Mouse (Mus musculus) ZHBTc4 (cell line): ENCODE data around the gene Itga9.

Source experiments
- DNase-seq: peaks from one replicate; pipeline ENCODE4 v3.0.0-alpha.2; 2011; ENCODE audit warnings: low read depth, low spot score

Itga9 gene

DNA sequence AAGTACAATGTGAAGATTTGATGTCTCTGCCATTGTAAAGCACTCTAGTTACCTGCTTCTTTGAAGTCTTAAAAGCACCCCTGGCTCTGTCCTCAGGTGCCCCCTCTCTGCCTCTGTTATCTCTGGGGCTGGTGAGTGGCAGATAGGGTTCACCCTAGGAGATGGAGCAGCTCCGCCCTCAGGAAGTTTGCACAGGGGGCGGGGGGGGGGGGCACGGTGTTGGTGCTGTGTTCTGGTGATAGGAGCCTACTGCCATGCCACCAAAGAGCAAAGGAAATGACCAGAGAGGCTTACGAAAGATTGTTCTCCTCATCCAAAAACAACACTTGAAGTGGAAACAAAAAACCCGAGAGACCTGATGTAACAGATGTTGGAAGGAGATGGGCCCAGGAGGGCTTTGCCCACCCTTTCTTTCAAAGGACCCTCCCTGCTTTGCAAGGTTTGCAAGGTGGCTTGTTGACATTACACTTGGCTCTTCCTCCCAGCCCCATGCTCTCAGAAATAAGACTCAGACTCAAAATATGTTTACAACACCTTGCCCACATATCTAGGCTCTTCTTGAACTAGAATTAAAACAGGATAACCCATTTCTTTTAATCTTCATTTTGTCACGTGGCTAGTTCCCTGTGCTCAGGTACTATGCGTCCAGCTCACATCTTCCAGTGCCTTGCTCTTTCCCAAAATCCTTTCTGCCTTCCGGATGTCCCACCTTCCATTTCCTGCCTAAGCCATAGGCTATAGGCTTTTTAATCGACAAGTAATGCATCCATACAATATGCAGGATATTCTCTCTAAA lies 79.9 kb downstream of the Itga9 start:
- DNase-seq = no peak

DNA sequence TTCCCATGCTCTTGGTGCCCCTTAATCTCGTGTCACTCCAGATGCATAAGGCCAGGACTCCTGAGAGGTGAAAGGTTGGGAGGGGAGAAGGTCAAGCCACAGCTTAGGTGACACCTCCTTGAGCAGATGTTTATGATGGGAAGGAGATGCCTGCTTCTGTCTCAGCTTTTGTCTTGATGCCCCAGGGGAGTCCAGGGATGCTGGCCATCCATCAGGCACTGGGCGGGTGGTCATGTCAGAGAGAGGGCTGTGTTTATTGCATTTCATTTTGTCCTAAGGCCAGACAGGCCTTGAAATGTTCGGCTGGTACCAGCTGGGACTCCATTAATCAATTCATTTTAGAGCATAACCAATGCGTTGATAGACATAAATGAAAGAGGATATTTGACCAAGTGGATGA lies 81.8 kb downstream of the Itga9 start:
- DNase-seq = no peak

DNA sequence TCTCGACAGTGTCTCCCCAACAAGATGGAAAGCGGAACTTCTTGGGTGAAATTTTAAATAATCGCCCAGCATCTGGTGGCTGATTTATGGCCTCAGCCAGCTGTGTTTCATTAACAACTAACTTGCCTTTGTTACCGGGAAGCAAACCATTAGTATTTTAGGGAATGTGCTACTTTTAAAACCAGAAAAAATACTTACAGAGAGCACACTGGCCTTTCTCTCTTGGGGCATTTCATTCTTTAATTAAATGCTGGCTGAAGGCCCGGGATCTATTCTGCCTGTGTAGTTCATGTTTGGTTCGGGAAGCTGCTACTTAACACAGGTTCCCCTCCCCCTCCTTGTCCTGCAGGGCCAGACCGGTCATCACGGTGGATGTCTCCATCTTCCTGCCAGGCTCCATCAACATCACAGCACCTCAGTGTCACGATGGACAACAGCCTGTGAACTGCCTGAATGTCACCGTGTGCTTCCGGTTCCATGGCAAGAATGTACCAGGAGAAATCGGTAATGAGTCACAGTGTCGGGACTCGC lies 82.5 kb downstream of the Itga9 start:
- no peak for DNase-seq

DNA sequence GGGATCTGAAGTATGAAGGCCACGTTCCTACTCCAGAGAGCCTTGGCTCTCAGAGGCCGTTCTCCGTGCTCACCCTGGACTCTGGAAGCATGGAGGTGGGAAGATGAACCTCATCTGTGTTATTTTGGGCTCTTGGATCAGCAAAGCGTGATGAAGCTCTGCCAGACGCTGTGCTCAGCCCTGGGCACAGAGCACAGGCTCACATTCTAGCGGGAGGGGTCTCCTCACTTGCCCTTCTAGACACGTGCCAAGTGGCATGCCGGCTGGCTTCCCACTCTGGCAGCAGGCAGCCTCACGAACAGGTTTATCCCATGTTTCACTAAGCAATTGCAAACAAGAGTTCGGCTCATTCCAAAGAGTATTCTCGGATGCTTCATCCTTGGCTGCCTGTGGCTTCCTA lies 86.8 kb downstream of the Itga9 start:
- DNase-seq = no peak

DNA sequence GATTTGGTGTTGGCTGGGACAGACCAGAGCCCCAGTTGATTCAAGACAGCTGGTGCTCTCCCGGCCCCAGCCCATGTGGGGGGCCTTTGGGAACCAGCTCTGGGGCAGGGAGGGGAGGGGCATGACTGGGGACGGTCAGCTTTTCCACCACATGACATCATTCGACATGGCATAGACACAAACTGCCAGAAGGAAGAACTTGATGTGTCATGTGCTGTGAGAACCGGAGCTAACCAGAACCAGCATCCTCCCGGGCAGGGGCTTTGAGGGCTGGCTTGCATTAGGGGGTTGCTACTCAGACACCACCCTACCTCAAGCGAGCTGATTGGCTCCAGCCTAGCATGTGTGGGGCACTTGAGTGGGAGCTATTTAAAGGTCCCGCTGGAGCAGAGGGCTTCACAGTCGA lies 87.9 kb downstream of the Itga9 start:
- DNase-seq = no peak

DNA sequence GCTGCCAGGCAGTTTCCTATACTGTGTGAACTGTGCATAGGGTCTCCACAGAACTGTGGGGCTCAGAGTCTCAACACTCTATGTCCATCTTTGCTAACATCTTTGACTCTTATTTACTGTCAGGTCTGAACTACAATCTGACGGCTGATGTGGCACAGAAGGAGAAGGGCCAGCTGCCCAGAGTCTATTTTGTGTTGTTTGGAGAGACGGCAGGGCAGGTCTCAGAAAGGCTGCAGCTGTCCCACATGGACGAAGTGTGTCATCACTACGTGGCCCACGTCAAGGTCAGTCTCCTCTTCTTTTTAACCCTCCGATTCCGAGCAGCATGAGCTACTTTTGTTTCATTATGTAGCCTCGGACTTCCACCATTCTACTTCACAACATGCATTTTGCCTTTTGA lies 91.7 kb downstream of the Itga9 start:
- DNase-seq = no peak

DNA sequence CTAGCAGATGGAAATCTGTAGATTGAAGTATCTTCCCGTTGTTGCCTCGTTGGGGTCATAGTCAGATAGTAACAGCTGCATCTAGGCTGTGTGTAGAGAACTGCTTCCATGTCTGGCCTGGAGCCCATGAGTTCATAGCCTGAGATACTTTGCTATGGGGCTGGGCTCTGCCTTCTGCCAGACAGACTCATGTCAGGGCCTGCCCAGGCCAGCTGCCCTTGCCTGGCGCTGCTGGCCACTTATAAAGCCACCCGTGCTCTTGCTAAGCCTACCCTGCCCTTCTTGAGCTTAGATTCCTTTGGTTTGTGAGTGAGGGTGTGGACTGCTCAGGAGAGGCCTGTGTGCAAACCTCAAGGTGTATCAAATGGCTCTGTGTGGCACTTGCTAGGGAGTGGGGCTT lies 93.2 kb downstream of the Itga9 start:
- no peak for DNase-seq

DNA sequence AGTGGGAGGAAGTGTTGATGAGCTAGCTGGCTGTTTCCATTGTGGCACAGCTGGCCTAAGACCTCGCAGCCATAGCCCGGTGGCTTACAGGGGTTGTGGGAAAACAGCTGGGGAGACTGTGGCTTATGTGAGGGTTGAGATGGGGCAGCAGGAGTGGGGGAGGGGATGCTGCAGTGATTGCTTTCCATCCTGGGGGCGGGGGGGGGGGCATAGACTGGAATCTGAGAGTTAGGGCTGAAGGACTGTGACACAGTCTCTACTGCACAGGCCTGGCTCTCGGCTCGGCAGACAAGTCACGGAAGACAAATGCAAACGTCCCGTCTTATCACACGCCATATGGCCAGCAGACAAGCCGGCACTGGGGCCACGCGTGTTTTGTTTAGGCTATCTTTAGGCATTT lies 94.4 kb downstream of the Itga9 start:
- DNase-seq = no peak

DNA sequence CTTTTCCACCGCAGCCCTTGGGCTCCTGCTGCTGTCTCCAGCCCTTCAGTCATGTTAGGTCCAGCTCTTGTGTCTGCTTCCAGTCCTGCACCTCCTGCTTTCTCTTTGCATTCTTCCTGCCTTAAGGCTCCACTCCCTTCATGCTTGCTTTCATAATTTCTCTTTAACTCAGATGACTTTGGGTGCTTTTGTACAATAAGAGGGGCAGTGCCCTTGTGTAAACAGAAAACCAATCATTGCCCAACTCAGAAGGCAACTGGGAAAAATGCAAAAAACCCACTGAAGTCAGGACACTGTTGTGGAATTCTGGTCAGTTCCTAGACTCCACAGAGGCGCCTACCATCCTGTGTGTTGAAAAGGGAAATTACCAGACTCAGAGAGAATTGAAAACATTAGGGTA lies 95.3 kb downstream of the Itga9 start:
- no peak for DNase-seq

DNA sequence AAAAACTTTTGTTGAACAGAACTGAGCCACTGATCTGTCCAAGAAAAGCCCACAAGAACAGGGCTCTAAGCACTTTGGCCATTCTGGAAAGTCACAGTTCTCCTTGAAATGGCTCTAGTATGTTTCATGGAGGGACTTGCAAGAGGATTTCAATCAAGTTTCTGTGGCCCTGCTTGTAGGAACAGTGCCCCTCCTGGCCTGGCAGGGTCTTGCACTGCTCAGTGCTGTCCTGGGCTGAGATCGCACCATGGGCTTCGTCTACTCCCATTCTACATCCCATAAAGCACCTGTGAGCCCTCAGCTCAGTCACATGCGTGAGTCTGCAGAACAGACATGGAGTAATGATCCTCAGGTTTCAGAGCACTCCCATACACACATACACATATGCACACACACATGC lies 96.7 kb downstream of the Itga9 start:
- peak; percentile 56 for DNase-seq

DNA sequence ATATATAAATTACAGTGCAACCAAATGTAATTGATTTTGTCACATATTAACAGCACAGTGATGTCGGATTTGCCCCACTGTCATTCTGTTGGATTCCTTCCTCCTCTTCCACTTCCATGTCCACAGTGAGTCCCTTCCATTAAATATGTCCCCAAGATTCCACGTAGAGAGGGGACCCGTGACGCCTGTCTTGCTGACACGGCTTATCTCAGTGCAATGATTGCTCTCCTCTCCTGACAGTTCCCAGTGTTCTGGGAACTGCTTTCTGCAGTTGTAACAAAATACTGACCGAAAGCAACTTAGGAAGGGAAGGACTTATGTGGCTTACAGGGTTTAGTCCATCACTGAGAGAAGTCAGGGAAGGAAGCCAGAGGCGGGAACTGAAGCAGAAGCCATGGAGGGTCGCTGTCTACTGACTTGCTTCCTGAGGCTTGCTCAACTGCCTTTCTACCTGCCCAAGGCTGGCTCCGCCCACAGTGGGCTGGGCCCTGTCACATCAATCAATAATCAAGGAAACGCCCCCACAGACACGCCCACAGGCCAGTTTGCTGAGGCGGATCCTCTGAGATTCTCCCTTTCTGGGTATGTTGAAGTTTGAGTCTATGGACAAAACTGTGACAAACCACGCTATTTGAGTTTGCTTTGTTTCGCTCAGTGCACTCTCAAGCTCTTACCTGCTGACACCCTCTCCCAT lies 99.0 kb downstream of the Itga9 start:
- DNase-seq = peak; percentile 84

DNA sequence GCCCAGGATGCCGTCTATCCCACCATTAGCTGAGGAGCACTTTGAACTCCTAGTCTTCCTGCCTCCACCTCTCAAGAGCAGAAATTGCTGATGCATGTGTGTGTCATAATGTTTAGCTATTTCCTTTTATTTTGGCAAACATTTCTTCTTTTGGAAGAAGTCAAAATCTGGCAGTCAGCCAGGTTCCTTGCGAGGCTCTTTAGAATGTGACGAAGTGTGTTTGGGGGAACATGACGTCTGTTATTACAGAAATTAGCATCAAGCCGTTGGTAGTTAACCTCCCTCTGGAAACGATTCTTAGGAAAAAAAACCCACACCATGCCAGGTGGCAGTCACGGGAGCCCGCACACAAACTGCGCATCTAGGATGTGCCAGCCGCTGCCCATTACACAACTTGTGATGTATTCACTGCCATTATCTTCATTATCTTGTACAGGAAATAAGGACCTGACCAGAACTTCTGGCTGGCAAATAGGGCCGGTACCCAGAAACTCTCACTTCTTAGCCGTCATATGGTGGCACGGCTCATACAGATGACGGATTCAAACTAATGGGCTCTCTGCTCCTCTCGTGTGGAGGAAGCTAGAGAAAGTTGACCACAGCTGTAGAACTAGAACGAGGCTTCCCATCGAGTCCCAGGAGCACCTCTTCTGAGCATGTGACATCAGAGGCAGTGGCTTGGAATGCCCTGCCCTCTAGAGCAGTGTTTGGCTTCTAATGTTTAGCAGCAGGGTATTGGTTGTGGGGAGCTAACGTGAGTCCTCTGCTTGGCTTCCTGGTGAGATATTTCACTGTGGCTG lies 99.9 kb downstream of the Itga9 start:
- DNase-seq = no peak

DNA sequence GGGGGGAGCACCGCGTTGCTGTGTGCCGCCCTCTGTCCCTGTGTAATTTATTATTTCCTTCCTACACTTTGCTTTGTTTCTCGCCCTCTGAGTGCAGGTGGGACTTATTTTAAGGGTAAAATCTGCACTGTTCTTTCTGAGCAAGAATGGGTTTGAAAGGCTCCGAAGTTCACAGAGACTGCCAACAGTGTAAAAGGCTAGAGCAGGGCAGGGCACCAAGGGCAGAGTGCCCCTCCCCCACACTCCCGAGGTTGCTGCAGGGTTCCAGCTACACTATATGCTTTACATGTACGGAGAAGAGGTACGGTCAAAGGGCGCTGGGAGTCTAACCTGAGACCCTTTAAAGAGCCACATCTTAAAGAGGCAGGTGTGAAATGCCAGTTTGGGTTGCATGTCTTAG lies 104.1 kb downstream of the Itga9 start:
- no peak for DNase-seq

DNA sequence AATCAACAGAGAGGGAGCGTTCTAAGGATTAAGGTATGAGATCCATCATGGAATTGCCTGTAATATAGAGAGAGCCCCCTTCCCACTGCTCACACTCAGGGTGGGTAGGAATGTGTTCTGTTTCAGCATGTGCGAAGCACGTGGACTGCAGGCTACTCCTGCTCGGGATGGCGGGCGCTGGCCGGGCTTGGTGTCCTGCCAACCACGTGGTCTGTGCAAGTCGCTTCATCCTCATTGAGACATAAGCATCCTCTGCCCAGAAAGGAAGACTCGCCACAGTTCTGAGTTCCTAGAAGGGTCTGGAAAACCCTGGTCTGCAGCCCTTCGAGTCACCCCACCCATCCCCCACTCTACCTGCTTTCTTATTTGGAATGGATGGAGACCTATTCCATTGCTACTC lies 105.3 kb downstream of the Itga9 start:
- no peak for DNase-seq

DNA sequence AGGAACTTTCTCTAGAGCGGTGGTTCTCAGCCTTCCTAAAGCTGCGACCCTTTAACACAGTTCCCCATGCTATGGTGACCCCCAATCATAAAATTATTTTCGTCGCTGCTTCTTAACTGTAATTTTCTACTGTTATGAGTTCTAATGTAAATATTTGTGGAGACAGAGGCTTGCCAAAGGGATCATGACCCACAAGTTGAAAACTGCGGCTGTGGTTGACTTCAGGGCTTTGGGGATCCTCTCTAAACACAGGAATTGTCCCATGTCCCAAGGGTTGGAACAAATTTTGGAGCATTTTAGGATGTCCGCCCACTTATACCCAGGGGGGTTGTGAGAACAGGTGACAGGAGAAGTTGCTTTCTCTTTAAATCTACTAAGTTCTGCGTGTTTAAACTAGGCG lies 107.0 kb downstream of the Itga9 start:
- no peak for DNase-seq

DNA sequence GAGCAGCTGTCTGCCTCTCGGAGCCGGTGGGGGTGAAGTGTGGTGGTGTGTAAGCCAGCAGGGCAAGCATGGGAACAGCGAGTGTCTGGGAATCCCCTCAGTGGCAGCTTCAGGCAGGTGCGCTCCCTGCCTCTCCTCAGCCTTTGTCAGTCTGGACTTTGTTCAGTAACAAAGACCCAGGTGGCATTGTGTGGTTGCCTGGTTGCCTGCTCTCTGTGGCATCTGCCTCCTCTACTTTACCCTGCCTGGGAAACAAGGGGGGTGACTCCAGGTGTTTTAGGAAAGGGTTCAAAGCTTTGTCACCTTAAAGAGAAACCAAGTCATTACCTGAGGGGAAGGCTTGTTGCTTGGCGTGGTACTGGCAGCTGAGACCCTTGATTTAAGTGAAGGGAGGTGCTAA lies 108.0 kb downstream of the Itga9 start:
- DNase-seq = no peak

DNA sequence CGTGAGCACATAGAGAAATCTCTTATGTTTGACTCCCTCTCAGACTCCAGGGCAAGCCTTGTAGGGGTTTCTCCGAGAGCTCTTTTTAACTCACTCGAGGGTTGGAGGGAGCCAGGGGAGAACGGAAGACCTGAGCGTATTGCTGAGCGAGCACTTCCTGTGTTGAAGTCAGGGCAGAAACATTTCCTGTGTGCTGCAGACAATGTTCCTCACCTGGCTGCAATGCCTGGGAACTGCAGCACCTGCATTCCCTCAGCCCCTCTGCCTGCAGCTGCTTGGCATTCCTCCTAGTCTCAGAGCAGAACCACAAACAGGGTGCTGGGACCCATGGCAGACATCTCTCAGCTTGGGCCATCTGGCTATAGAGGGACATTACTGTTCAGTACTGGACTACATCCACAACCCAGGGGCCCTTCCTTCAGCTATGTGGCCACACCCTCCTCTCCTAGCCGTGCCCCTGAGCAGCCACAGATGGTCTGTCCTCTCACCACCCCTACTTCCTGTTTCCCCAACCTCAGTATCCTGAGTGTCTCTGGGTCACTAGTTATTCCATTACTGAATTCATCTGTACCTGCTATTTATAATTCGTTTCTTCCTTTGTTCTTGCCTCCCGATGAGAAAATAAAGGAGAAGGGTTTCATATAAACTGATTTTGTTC lies 109.6 kb downstream of the Itga9 start:
- DNase-seq = no peak

DNA sequence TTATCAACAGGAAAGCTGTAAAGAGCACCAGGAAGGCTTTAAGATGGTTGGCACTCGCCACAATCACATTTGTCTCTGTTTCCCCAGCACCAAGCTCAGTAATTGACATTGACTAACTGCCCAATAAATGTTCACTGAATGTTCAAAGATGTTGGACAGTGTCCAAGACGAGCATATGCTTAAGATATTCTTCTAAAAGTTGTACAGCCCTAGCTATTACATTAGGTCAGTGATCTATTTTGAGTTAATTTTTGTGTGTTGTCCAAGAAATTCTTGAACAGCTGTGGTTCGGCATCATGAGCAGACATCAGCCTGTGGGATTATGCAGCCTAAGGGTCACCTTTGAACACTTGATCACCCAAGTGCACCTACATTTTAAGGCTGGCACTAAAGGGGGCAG lies 110.9 kb downstream of the Itga9 start:
- DNase-seq = no peak

DNA sequence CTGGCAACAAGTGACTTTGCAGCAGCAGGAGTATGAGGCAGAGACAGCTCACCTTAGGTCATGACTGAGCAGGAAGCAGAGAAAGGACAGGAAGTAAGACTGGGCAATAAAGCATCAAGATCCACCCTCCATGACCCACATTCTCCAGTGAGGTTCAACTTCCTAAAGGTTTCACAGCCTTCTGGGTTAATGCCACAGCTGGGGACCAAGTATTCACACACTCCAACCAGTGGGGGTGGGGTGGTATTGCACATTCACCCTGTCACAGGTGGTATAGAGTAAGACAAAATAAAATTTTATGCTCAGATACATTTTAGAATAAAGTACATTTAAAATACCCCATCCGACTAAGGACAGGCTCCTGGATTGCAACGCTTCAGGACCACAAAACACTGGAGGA lies 112.0 kb downstream of the Itga9 start:
- DNase-seq = no peak

DNA sequence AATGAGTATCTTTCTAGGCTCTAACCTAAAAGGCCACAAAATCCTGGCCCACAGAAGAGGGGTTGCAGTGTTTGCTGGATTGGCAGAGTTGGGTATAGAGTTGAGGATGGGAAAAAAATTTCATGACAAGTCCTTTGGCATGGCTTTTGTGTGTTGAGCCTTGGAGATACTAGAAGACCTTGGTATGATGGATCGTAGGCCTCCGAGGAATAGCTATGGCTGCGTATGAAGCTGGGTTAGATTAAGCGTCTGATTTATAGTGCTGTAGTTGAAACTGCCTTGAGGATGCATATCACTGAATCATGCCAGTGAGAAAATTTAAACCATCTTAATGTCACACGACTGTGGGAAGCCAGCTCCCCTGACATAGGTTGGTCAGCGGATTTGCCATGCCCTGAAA lies 114.6 kb downstream of the Itga9 start:
- no peak for DNase-seq

DNA sequence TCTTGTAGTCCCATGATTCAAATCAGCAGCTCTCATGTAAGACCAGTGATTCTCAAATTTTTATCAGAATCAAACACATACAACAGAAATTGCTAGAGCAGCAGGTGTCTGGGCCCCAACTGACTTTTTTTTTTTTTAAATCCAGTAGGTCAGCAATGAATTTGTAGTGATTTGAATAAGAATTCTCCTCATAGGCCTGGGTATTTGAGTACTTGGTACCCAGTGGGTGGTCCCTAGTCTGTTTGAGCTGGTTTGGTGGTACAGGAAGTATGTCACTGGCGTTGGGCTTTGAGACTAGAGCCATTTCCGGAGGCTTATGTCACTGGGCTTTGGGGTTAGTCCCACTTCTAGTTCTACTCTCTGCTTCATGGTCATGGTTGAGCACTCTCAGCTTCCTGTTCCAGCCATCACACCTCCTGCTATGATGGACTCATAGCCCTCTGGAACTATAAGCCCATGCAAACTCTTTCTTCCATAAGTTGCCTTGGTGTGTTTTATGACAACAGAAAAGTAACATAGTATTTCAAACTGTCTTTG lies 116.4 kb downstream of the Itga9 start:
- peak; percentile 75 for DNase-seq

DNA sequence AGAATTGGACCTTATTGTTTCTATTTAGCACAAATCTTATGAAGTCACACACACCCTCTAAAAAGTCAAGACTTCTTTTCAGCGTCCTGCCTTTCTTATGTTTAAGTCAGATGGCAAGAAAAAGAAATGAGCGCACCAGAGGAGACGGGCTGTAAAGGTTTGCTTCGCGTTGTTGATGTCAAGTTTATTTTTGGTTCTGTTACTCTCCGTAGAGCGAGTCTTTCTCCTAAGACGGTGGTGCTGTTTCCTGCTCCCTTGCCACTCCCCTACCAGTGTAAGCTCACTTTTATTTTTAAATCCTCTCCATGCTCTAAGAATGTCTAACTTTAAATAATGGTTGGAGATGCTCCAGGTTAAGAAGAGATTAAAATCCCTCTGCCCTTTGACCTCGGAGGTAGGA lies 118.6 kb downstream of the Itga9 start:
- DNase-seq = no peak
